Mouse (Mus musculus): ENCODE measurements at regions not wholly inside any gene's neighbourhood (a gene's known extent, or its start where the extent isn't known, plus 50 kb on each side); places are given as distances from the start of the nearest gene placed in this dataset.

DNA sequence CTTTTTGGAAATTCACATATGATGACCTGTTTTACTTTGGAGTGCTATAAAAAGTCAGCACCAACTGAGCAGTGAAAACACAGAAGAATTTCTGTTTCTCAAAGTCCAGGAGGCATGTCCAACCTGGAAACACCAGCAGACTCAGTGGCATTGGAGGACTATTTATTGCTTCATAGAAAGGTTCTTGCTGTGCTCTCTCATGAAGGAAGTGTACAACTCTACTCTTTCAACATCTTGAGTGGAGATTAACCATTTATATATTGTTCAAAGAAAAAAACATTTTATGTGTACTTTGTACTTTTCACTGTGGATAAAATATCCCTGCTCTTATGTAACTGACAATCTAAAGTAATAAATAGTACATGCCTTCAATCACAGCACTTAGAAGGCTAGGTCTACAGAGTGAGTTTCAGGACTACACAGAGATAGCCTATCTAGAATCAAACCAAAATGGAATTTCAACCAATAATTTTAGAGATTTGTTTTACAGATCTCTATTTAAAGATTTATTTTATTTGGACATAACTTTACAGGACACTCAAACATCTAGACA lies 777.8 kb upstream of the Lcorl start:
- H3K36me3 ChIP-seq (ENCODE audit: insufficient read depth, low read length): no peaks in the 10 kb centered on the region
- no peaks in the 10 kb centered on the region for H3K9me3 ChIP-seq (ENCODE audit: low read length)
- no peaks in the 10 kb centered on the region for H3K27me3 ChIP-seq (ENCODE audit: insufficient read depth, low read length)
- H3K4me1 ChIP-seq (replicated peaks; ENCODE audit: low read depth, low read length): no peaks in the 10 kb centered on the region
- no peak for TF ChIP-seq POU5F1 (IDR thresholded peaks at IDR 0.05; ENCODE audit: borderline replicate concordance, low read length)
- TF ChIP-seq NANOG (IDR thresholded peaks at IDR 0.05; ENCODE audit: borderline replicate concordance, low read length): no peak
- TF ChIP-seq CTCF (conservative IDR thresholded peaks at IDR 0.05; ENCODE audit: low read length): no peak
- no peak overlapping the region for H3K4me3 ChIP-seq (replicated peaks; ENCODE audit: low read length)
